Mouse (Mus musculus) hindbrain, embryonic 12.5 days (tissue): ENCODE data around the gene Prpf38a. TPM values are rescaled to one million over a fixed set of nuclear protein-coding genes. Genes with fewer than 3 reads are reported as not detected.
A peak's percentile ranks its signal among the peaks of the same experiment; 100 is the strongest.

Experiments
- ATAC-seq: fragments of 200-750 bp; cut with Nextera tagmentation; 2 replicates; pipeline ENCODE4 v1.8.0; 2017; ENCODE audit warnings: moderate TSS enrichment; ENCODE audit not compliant: low FRiP score
- H3K27ac ChIP-seq: fragments of 300-500 bp; sonication (generic); 2 replicates; pipeline ENCODE4 v1.5.1; 2016; ENCODE audit warnings: mild to moderate bottlenecking
- H3K27me3 ChIP-seq: fragments of 300-500 bp; sonication (generic); 2 replicates; pipeline ENCODE4 v1.6.1; 2016; ENCODE audit warnings: mild to moderate bottlenecking
- H3K36me3 ChIP-seq: fragments of 300-500 bp; sonication (generic); 2 replicates; pipeline ENCODE4 v1.6.1; 2016; ENCODE audit warnings: mild to moderate bottlenecking
- H3K4me1 ChIP-seq: fragments of 300-500 bp; sonication (generic); 2 replicates; pipeline ENCODE4 v1.6.1; 2016
- H3K4me2 ChIP-seq: fragments of 300-500 bp; sonication (generic); replicated peaks from 2 replicates; pipeline ENCODE4 v1.6.1; 2016; ENCODE audit warnings: mild to moderate bottlenecking
- H3K4me3 ChIP-seq: fragments of 300-500 bp; sonication (generic); 2 replicates; pipeline ENCODE4 v1.5.1; 2016; ENCODE audit warnings: mild to moderate bottlenecking
- H3K9ac ChIP-seq: fragments of 300-500 bp; sonication (generic); 2 replicates; pipeline ENCODE4 v1.6.1; 2016; ENCODE audit warnings: mild to moderate bottlenecking, moderate library complexity
- H3K9me3 ChIP-seq: fragments of 300-500 bp; sonication (generic); replicated peaks from 2 replicates; pipeline ENCODE4 v1.6.1; 2016; ENCODE audit warnings: mild to moderate bottlenecking
- WGBS: fragments of 180-500 bp; shearing (Covaris S2); methylation state at CpG from one replicate; pipeline ENCODE4 v1.1.7; 2016; 5-methylcytosine and 5-hydroxymethylcytosine counted together
- polyA plus RNA-seq: library from polyadenylated mRNA; unstranded; fragments of >200 nt; fragmentation: Nextera tagmentation; extraction: Ambion mirVana; gene quantifications from 2 replicates; pipeline ENCODE4 v1.2.1, GENCODE M21; 2016

Gene Prpf38a
- polyA plus RNA-seq, 1 experiment from 2014 or later = 91.8 TPM

- Histone ChIP-seq H3K27me3 (no peaks in the 10 kb centered on the region), H3K4me1 (no peaks in the 10 kb centered on the region), H3K9ac (no peak overlapping the region), H3K4me3 (no peak overlapping the region), H3K36me3 (no peaks in the 10 kb centered on the region; the same call in 1 of the 2 replicates), H3K27ac (no peak overlapping the region), H3K9me3 (no peaks in the 10 kb centered on the region), H3K4me2 (no peak overlapping the region)
- 93% methylated on average over 2 of the region's 2 CpGs for WGBS
- no peak for ATAC-seq
Measured at GRCm38 (mm10) chr4:108593376-108593775, 14.2 kb upstream of the Prpf38a start.

DNA sequence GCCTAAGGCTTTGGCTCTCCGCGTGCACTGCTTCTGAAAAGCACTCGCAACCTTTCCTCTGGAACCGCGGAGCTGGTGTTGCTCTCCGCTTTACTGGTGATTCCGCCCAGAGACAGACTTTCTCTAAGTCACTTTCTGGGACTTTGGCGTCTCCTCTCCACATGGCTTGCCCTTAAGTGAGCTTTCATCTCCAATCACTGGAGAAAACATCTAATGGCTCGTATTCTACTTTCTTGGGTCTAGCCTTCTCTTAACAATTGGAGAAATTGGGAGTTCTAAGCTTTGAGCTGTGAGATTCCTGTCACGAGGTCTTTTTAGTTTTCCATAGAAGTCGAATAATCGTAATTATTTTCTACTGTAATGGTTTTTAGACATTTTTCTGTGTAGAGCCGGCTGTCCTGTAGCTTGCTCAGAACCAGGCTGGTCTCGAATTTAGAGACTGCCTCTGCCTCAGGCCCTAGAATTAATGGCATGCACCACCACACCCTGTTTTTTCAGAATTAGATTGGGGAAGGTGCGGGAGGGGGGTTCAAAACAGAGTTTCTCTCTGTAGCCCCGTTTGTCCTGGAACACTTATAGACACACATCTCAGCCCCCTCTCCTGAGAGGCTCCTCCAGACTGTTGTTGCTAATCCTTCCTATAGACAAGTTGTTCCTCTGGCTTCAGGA is 741 bp upstream of the Prpf38a start:
- WGBS = under 1% methylated on average over 16 of the region's 16 CpGs
- peak overlapping the region; percentile 78 for H3K4me3 ChIP-seq
- no peak for ATAC-seq
- no peaks in the 10 kb centered on the region for H3K27me3 ChIP-seq
- peaks cover 11% of the 10 kb centered on the region for H3K36me3 ChIP-seq
- H3K27ac ChIP-seq = no peak overlapping the region
- H3K9me3 ChIP-seq = no peaks in the 10 kb centered on the region
- H3K4me1 ChIP-seq = peaks cover 21% of the 10 kb centered on the region
- peak overlapping the region; percentile 63 for H3K9ac ChIP-seq
- H3K4me2 ChIP-seq = peak overlapping the region; percentile 96

- Histone ChIP-seq H3K27ac (no peak overlapping the region), H3K9me3 (no peaks in the 10 kb centered on the region), H3K36me3 (peaks cover 61% of the 10 kb centered on the region), H3K4me1 (peaks cover 6% of the 10 kb centered on the region), H3K4me3 (no peak overlapping the region), H3K4me2 (no peak overlapping the region), H3K9ac (no peak overlapping the region), H3K27me3 (no peaks in the 10 kb centered on the region)
- no peak for ATAC-seq
- 97% methylated on average over 3 of the region's 3 CpGs for WGBS
Measured at GRCm38 (mm10) chr4:108572644-108573043, 6.5 kb downstream of the Prpf38a start.

GRCm38 (mm10) chr4:108565026-108565425 is 14.1 kb downstream of the Prpf38a start:
- Histone ChIP-seq H3K36me3 (peaks cover 84% of the 10 kb centered on the region), H3K9me3 (no peaks in the 10 kb centered on the region), H3K9ac (no peak overlapping the region), H3K4me1 (no peaks in the 10 kb centered on the region), H3K27ac (no peak overlapping the region), H3K27me3 (no peaks in the 10 kb centered on the region), H3K4me3 (no peak overlapping the region), H3K4me2 (no peak overlapping the region)
- ATAC-seq = no peak
- 93% methylated on average over 1 of the region's 1 CpGs for WGBS

- Histone ChIP-seq H3K4me3 (no peak overlapping the region), H3K36me3 (peaks cover 14% of the 10 kb centered on the region), H3K4me1 (no peaks in the 10 kb centered on the region), H3K9ac (no peak overlapping the region), H3K4me2 (no peak overlapping the region), H3K27ac (no peak overlapping the region), H3K27me3 (no peaks in the 10 kb centered on the region), H3K9me3 (no peaks in the 10 kb centered on the region)
- no peak for ATAC-seq
- WGBS = 94% methylated on average over 2 of the region's 2 CpGs
Measured at GRCm38 (mm10) chr4:108539701-108540100, 39.4 kb downstream of the Prpf38a start.

Other genes with a start within 250 kb of the Prpf38a start
- 3.5 and 5.2 TPM in 2 replicates for gene Shisal2a, start 196.0 kb downstream of the Prpf38a start, polyA plus RNA-seq
- 58.2 and 59.8 TPM in 2 replicates for gene Gpx7, start 172.4 kb downstream of the Prpf38a start, polyA plus RNA-seq
- 105 and 118 TPM in 2 replicates for gene Tut4, start 119.9 kb downstream of the Prpf38a start, polyA plus RNA-seq
- gene Orc1, start 87 bp upstream of the Prpf38a start, polyA plus RNA-seq = 6.7 and 8.5 TPM in 2 replicates
- gene Cc2d1b, start 40.6 kb upstream of the Prpf38a start, polyA plus RNA-seq = 24.7 and 29.7 TPM in 2 replicates
- gene 3110021N24Rik, start 140.3 kb upstream of the Prpf38a start, polyA plus RNA-seq = 1.6 and 2.4 TPM in 2 replicates
- gene Zfyve9, start 201.5 kb upstream of the Prpf38a start, polyA plus RNA-seq = 6.0 and 6.4 TPM in 2 replicates